Mouse (Mus musculus) retina, adult 2 months (tissue): ENCODE measurements around the gene Fnbp1.
"Not testable (repeated sequence)": the region's sequence is repeated elsewhere in the genome, so short reads cannot be mapped to it uniquely, and the experiment has no call there.

ENCODE experiments used
- DNase-seq: peaks from one replicate; pipeline ENCODE4 v3.0.0-alpha.2; 2012; ENCODE audit warnings: low read depth, low spot score

Gene Fnbp1

DNA sequence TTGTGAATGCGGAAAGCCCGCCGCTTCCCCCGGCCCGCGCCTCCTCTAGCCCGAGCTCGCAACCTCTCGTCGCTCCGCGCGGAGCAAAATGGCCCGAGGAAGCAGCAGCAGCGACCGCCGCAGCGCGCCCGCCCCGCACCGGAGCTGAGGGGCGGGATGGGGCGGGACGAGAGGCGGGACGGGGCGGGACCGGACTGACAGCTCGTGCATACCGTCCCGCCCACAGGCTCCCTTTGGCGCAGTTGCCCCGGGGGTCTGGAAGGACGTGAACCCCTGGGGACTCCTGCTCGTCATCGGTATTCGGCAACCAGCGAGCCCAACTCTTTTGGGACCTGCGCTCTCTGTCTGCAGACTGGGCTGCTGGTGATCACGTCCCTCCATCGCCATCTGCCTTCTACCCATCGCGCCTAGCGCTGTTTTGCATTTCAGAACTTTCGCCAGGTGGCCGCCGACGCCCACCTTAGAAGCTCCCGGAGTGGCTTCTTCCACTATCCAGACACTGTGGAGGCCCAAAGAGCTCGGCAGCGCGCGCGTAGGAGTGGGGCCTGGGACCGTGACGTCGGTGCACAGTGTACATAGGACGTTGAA is at the start of gene Fnbp1:
Gene Fnbp1 (minus strand): TSS at position 142 of the 588 bp plus-strand sequence.
- peak; percentile 53 for DNase-seq

DNA sequence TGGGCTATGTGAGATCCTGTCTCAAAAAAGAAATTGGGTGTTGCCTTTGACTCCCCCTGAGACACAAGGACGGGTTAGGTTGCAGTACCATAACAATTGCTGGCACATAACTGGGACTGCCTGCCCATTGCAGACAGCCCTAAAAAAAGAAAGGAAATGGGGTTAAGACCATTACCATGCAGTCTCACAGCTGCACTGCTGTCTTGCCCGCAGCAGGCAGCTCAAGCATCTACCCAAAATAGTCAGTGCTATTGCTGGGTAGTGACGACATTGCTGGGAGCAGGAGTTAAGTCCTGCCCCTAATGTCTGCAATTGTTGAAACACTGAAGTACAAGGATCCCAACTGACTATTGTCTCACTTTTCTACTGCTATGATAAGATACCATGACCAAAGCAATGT is 47.8 kb upstream of the Fnbp1 start:
- no peak for DNase-seq

DNA sequence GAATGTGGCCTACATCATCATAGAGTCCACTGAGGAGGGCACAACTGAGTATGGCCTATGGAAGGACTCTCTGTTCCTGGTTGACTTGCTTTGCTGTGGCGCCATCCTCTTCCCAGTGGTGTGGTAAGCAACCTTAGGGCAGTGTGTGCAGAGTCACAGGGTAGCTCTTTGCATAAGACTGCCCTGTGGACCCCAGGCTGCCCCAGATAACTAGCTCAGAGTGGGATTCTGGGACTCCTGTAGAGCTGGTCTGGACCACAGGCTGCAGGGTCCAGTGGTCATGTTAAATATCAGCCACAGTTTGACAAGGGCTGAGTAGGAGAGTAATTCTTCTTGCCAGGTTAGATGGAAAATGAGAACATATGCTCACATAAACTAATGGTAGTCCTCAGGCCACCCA is 46.9 kb upstream of the Fnbp1 start:
- DNase-seq, result no peak

DNA sequence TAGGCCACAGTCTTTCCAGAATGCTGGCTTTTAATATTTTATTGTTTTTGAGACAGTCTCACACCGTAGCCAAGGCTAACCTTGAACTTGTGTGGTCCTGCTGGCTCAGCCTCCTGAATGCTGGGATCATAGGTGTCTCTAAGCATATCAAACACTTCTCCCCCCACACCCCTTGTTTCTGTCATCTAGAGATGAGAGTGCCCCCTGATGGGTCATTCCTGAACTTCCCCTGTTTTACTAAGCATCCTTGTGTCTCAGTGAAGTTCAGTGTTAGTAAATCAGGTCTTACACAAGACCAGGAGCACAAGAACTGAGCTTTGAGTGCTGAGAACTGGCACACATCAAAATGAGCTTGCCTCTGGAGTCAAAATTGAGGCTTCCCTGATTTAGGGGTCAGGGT is 42.0 kb upstream of the Fnbp1 start:
- no peak for DNase-seq

DNA sequence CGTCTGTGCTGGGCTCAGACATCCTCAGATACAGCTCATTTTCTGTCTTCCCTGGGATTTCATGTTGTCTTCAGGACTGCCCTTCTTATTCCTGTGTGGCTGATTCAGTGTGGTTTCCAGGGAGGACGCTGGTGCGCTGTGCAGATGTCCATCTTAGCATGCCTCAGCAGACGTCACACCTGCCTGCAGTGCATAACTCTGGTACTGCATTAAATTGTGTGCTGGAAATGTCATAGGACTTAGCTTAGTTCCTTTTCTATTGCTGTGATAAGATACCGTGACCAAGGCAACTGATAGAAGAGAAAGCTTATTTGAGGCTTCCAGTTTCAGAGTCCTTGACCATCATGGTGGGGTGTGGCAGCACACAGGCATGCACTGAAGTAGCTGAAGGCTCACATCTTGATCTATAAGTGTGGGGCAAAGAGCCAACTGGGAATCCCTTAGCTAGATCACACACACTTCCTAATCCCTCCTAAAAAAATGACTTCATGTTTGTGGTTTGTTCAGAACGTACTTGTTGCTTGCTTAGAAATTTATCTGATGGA is 41.0 kb upstream of the Fnbp1 start:
- DNase-seq, result no peak

DNA sequence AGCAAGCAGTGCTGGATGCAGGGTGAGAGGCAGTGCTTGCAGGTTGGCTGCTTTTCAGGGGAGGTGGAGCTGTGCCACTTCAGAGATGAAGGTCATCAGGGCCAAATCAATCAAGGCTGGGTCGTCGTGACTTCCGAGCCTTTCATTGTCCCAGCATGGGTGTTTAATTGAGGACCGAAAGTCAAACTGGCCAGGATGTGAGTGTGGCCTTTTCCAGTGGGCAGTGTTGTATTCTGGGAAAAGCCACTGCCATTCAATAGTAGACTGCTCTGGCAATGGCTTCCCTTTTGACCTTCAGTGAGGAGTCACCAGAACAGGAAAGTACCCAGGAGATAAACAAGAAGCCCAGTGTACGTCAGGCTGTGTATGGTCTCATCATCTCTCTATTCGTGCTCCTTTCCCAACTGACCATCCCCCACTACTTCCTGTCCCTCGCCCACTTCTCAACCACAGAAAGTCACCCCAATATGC is 38.3 kb upstream of the Fnbp1 start:
- DNase-seq, result no peak

DNA sequence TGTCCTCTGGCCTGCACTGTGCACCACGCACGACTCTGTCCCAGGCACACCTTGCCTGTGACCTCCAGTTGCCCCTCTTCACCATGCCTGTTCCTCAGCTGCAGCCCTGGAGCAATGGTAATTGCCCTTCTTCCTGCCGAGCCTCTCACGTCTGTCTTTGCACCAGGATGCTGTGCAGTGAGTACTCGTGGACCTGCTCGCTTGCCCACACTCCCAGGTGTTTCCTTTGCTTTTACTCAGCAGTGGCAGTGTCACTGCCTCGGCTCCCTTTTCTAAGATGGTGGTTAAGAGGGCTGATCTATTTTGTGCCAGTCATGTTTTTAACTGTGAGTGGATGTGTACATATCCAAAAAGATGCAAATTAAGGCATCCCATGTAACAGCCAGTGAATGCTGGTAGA is 37.7 kb upstream of the Fnbp1 start:
- DNase-seq, result no peak

DNA sequence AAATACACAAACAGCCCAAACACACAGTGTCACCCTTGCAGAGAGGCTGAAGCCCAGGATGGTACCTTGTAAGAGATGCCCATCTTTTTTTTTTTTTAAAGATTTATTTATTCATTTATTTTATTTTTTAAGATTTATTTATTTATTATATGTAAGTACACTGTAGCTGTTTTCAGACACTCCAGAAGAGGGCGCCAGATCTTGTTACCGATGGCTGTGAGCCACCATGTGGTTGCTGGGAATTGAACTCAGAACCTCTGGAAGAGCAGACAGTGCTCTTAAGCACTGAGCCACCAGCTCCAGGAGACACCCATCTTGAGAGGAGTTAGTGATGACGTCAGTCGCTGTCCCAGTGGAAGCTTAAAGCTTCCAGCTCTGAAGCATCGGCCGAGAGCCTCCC is 36.8 kb upstream of the Fnbp1 start:
- not testable (repeated sequence) for DNase-seq

DNA sequence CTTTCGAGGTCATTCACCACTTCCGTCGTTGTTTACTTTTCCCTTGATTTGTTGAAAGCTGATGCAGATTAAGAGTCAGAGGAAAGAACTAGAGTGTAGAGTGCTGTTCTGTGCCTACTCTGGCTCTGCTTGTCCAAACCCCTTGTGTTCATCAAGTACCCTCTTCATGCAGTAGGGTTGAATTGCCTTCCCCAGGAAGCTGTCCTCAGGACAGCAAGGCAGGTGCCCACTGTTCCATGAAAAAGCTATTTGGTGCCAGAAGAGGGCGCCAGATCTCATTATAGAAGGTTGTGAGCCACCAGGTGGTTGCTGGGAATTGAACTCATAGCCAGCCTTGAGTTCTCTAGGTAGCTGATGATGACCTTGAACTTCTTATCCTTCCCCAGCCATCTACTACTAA is 31.5 kb upstream of the Fnbp1 start:
- DNase-seq, result no peak

DNA sequence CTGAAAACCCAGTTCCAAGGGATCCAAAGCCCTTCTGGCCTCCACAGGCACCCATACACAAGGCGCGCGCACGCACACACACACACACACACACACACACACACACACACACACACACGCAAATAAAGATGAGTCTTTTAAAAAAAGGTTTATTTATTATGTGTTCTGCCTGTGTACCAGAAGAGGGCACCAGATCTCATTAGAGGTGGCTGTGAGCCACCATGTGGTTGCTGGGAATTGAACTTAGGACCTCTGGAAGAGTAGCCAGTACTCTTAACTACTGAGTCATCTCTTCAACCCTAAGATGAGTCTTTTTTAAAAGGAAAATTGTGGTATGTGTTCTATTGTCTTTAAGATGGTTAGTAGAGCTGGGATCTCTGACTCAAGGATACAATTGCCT is 30.7 kb upstream of the Fnbp1 start:
- no peak for DNase-seq

DNA sequence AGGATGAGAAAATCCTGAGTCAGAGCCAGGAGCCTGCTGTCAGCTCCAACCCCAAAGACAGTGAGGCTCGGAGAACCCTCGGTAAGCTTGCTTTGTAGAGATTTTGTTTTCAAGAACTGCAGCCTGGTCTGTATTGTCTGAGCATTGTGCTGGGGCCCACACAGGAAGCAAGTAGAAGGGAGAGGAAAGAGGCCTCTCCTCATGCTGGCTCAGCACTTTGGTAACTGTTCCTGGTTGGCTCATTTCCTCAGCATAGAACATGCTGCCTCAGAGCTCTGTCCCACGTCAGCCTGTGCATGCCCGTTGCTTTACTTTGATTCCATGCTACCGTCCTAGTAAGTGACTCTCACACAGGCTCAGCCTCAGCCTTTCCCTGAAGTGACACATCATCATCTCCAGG is 30.2 kb upstream of the Fnbp1 start:
- DNase-seq, result no peak

DNA sequence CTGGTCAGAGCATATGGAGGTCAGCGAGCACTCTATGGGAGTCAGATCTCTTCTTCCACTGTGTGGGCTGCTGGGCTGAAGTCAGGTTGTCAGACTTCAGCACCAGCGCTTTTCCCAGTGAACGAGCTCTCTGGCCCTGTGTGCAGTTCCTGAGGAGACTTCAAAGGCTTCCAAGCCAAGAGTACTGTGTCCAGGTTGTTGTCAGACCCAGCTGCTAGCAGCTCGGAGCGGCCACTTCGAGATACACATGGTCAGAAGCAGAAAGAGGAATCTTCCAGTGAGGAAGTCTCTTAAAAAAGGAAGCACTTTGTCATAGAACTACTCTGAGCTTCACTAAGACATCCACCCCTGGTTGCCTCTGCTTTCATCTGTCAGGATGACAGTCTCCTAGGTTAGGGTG is 28.4 kb upstream of the Fnbp1 start:
- DNase-seq, result no peak

DNA sequence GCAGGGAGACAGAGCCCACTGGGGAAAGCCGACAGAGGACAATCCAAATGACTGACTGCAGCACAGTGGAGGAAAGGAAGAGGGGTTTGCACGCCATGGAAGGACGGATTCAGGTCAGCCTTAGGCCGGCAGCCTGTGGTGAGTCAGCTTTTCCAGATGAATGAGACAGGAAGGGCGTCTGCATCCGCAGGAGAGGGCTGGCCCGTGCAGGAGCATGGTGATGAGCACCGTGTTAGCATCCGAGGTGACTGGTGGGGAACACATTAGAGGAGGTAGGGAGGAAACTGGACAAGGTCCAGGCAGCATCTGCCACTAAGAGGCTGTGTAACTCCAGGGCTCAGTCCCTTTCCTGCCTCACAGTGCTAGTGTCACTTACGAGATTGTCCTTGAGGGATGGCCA is 27.2 kb upstream of the Fnbp1 start:
- DNase-seq, result no peak

DNA sequence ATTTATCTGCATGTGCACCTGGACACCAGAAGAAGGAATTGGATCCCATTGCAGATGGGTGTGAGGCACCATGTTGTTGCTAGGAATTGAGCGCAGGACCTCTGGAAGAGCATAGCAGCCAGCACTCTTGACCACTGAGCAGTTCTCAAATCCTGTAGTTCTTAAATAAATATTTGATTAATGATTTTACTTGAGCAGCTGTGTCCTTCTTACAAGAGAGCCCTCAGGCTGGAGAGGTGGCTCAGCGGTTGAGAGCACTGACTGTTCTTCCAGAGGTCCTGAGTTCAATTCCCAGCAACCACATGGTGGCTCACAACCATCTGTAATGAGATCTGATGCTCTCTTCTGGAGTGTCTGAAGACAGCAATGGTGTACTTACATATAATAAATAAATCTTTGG is 25.8 kb upstream of the Fnbp1 start:
- not testable (repeated sequence) for DNase-seq

DNA sequence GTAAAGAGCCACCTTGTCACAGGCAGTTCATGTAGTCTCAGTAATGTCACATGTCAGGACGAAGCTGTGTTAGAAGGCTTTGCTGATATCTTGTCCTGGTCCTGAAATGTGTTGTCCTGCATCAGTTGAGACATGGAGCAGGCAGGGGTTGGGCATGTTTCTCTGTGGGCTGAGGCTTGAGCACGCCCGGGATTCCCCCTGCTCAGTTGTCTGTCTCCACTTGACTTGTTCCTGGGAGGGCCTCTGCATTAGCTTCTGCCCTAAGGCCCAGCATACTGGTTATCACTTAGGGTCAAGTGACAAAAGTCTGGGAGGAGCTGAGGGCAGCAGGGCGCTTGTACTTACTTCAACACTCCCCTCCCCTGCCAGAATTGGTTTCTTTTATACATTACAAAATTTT is 23.7 kb upstream of the Fnbp1 start:
- no peak for DNase-seq

DNA sequence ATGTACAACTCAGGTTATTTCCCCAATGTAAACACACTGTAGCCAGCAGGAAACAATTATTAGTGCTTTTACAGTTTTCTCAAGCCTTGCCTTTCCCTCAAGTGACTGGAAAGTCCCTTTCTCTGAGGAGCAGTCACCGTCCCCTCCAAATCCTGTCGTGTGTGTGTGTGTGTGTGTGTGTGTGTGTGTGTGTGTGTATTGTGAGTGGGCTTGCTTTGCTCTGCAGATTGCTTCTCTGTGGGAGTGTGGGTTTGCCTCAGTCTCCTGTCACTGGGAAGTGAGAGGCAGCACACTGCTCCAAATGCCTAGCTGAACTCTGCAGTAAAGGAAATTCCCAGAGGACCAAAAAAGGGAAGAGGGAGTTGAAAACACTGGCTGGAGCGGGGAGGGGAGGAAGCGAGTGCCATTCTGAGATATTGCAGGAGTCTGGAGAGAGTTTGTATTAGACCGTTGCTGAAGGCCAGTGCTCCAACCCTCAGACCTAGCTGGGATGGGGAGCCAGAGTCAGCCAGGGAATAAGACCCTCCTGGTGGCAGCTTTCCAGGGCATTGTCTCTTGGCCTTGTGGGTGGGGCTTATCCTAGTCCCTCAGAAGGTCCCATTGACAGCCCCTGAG is 23.1 kb upstream of the Fnbp1 start:
- DNase-seq, result no peak

DNA sequence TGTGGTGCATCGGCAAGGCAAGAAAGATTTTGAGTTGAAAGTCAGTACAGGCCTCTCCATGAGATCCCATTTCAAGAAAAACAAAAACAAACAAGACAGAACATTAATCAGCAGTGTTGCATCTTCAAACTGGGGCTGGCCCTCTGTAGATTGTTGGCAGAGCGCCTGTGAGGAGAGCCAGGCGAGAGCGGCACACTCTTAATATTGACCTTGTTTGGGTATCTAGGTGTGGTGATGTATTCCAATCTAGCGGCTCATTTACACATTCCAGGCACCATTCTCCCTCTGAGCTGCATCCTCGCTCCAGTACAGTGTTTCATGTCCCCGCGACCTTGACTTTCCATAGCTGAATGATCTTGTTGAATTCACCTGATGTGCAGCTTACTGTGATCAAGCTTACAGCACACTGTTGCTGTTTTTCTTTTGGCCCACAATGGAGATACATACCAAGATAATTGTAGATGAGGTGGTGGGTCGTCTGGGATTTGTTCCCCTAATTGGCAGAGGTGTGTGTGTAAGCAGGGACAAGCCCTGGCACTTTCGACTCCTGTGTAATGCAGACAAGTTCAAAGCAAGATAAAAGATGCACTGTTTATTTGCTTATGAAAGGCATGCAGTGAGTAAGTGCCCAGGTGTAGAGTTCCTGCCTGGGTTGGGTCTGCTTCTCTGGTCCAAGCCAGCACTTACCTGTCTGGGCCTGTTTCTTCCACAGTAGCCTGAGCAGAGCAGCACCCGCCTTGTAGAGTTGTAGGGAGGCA is 21.7 kb upstream of the Fnbp1 start:
- no peak for DNase-seq

DNA sequence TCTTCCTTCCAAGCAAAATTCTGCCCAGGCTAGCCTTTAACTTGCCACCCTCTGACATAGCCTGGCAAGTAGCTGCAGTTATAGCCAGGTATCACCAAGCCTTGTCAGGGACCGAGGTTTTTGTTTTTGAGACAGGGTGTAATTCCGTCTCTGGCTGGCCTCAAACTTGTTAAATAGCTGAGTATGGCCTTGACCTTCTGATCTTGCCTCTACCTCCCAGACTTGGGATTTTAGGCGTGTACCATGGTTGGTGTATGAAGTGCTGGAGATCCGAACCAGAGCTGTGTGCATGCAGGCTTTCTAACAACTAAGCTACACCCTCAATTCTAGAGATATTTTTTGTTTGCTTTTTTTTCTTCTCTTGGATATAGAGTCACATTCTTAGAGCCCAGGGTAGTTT is 19.8 kb upstream of the Fnbp1 start:
- DNase-seq, result no peak

DNA sequence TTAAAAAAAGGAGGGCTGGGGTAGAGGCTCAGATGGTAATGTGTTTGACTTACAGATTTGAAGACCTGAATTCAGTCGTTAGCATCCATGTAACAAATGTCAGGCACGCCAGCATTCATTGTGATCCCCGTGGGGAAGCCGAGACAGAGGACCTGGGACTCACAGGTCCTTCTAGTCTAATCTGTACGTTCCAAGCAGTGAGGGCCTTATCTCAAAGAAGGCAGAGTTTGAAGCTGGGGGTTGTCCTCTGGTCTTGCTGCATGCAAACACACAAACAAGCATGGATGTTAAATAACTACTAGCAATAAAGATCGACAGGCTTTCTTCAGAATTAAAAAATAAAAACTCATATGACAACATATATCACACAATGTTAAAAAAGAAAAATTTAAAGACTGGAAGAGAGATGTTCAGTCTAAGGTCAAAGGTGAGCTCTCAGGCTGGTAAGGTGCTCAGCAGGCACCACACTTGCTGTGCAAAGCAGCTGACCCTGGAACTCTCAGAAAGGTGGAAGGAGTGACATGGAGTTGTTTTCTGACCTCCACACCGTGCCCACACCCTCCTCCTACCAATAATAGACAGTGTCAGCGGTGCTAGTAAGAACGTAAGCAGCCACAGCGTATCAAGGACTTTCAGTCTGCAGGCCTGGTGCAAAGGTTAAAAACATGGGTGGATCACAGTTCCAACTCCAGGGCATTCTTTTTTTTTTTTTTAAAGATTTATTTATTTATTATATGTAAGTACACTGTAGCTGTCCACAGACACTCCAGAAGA is 18.5 kb upstream of the Fnbp1 start:
- no peak for DNase-seq

DNA sequence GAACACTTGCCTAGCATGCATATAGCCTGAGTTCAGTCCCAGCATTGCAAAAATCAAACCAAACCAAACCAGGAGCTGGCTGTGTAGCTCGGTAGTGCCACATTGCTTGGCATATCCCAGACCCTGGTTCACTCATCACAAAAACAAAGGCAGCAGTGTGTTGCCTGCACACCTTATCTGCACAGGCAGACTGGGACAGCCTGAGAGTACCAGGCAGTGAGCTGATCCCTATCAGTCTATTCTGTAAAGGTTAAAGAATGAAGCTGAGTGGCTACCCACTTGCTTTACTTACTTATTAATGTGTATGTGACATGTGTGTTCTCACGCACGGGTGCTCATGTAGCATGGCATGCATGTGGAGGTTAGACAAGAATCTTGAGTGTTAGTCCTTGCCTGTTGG is 15.0 kb upstream of the Fnbp1 start:
- no peak for DNase-seq

DNA sequence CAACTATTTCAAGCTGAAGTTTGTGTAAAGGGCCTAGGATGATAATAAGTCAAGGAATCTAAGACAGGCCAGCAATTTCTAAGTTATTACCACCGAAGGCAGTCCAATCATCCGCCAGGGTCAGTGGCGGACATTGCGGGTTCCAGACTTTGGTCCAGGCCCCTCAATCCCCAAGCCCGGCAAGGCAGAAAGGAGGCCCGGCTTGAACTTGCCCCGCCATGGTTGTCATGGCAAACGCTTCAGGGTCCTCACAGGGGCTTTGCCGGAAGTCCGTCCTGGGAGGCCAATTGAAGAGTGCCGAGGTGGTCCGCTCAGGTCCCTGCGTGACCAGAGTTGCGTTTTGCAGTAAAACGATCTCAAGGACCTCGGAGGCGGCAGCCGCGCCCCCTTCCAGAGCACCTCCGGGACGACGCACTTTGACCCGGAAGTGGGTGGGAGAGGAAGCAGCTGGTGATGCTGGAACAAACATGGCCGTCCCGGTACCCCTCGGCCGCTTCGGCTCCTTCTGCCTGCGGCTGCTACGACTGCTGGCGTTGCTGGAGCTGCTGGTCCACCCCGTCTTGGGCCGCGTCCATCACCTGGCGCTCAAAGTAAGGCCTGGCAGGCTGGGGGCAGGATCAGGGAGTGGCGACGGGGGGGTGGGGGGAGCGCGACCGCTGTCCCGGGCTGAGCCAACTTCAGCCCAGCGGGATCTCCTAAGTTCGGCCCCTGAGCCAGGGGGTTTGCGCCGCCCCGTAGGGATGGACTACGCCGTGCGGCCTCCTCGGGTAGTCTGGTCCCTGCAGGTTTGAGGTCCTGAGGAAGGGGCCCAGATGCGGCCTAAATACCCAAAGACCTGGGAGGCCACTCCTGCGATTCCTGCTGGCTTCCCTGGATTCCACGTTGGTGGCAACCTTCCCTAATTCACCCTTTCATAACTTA is 10.3 kb upstream of the Fnbp1 start, which contains the start of gene Gpr107:
Gene Gpr107 (plus strand): TSS at position 425 of the 921 bp plus-strand sequence.
- DNase-seq, result peak; percentile 70
